Mouse (Mus musculus) kidney, adult 2 months (tissue): ENCODE data around the gene Atg10.

Experiments
- CTCF ChIP-seq: fragments of 200-500 bp; conservative IDR thresholded peaks from 2 replicates; pipeline ENCODE4 v1.5.1; 2011; ENCODE audit warnings: low read depth, mild to moderate bottlenecking, control low read depth, low read length, moderate library complexity, mixed read lengths; ENCODE audit not compliant: insufficient read depth, insufficient read length
- POLR2A ChIP-seq: fragments of 200-500 bp; IDR thresholded peaks from one replicate; pipeline ENCODE4 v1.6.1; 2011; ENCODE audit warnings: low read depth, low read length, control low read depth

- TF ChIP-seq CTCF (no peak), POLR2A (no peak)
Measured at GRCm38 (mm10) chr13:91155429-91156207, 68.2 kb downstream of the Atg10 start.
